Mouse (Mus musculus) embryonic fibroblast, embryonic 13.5 days (primary cell): ENCODE measurements around the gene Cd7.

Experiments
- CTCF ChIP-seq: IDR thresholded peaks from 2 replicates; pipeline ENCODE4 v1.5.1; 2011; ENCODE audit warnings: mild to moderate bottlenecking, control low read depth, low read length, moderate library complexity, borderline replicate concordance; ENCODE audit not compliant: insufficient read depth
- POLR2A ChIP-seq: IDR thresholded peaks from 2 replicates; pipeline ENCODE4 v1.6.1; 2011; ENCODE audit warnings: low read depth, mild to moderate bottlenecking, control low read depth, low read length, moderate library complexity

DNA sequence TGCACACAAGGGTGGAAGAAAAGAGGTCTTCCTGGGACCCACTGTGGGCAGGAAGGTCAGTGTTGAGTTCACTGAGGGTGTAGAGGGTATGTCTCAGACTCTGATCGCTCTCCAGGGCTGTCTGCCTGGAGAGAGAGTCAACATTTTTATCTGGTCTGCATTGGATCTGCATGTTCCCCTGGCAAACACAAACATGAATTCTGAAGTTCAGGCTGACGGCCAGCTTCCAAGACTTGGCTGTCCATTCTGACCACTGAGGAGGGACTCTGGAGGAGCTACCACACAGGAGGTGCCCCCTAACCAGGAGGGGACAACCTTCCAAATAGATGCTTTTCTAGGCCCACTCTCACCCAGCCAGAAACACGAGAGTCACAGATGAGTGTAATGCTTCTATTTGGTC lies 47.4 kb downstream of the Cd7 start:
- 0 out of 2 replicates have a peak, but pooled peaks have one; percentile 21 for TF ChIP-seq POLR2A
- no peak for TF ChIP-seq CTCF
